Mouse (Mus musculus): Measurements from ENCODE around the gene Ptprf.

Gene Ptprf

GRCm38 (mm10) chr4:118216726-118217595, 74.2 kb downstream of the Ptprf start:
- DNase-seq (ENCODE audit: low read depth, low spot score): peak; percentile 54

GRCm38 (mm10) chr4:118214891-118215290, 76.3 kb downstream of the Ptprf start:
- no peak for DNase-seq (ENCODE audit: low read depth, low spot score)

DNA sequence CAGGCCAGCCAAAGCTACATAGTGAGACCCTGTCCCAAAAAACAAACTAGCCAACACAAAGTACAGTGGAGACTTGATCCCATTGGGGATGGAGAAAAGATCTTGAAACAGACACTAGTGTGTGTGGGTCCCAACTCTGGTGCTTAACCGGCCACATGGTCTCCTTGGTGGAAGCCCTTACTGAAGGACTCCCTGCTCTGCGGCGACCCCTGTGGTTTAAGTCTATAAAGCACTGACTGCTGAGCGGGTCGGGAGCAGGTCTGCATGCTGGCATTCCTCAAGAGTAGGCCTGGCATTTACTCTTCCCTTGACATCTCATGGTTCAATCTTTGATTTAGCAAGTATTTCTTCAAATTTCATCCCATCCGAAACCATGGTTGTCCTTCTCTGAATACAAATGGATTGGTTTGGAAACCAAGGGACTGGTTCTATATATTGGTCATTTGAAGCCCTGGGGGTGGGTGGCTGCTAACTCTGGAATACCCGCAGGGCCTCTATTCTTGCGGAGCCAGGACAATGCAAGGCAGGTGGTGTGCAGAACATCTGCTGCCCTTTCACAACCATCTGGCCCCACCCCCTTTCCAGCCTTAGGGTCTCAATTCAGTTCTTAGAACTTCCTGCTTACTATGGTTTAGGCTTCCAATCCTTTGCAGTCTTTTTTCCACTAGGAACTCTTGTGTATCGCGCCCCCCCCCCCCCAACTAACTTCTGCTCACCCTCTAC, 84.1 kb downstream of the Ptprf start:
- DNase-seq (ENCODE audit: low read depth, low spot score): no peak

DNA sequence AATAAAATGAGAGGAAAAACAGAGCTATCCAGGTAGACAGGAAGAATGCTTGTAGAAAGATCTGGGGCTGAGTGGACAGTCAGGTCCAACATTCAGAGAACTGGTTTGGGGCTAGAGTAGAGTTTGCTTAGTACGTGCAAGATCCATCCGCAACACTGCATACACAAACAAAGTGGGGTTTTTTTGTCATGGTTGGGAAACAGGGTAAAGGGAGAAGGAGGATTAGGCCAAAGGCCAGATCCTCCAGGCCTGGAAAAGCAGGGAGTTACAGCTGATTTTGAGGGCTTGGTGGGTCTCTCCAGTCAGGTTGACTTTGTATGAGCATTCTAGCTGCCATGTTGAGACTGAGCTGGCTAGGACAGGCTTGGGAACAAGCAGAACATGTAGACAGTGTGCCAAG, 85.3 kb downstream of the Ptprf start:
- DNase-seq (ENCODE audit: low read depth, low spot score): no peak

DNA sequence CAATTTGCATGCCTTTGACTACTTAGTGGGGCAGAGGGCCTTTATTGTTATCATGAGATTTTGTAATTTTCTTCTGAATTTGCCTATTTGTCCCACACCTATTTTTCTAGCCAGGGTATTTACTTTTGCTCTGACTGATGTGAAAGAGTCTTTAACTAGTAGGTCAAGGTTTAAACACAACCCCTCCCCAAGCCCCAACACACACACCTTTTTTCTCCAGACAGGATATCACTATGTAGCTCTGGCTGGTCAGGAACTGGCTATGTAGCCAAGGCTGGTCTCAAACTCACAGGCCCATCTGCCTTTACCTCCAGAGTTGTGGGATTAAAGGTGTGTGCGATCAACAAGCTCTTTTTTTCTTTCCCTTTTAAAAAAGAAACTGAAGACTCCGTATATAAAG, 92.1 kb downstream of the Ptprf start:
- DNase-seq (ENCODE audit: low read depth, low spot score): no peak

- DNase-seq (ENCODE audit: low read depth, low spot score): no peak
Measured at GRCm38 (mm10) chr4:118198606-118199005, 92.6 kb downstream of the Ptprf start.

- DNase-seq (ENCODE audit: low read depth, low spot score): no peak
Measured at GRCm38 (mm10) chr4:118196185-118196584, 95.0 kb downstream of the Ptprf start.

- no peak for DNase-seq (ENCODE audit: low read depth, low spot score)
Measured at GRCm38 (mm10) chr4:118180301-118181080, 110.7 kb downstream of the Ptprf start.

GRCm38 (mm10) chr4:118179467-118180300, 111.5 kb downstream of the Ptprf start, which contains the start of gene Kdm4a:
Gene Kdm4a, minus strand, starts transcription at chr4:118180043.
- peak; percentile 98 for DNase-seq (ENCODE audit: low read depth, low spot score)

DNA sequence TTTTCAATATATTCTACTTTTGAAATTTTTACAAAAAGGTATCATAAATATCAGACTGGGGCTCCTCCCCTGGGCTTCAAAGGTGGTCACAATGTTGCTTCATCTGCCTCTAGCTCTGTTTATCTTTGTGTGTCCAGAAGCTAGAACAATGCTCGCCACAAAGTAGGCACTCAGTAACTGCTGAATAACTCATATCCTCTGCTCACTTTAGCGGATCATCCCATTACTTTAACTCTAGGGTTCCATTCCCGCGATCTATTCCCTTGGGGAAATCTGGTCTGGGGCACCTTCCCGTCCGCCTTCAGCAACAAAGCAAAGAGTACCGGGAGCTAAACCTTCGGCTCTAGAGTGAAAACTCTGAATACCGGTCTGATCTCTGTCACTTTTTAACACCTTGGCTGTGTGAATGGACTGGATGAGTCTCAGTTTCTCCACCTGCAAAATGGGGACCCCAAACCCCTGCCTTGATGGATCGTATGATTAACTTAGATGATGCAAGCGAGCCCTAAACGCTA, 112.2 kb downstream of the Ptprf start:
- DNase-seq (ENCODE audit: low read depth, low spot score): no peak

- no peak for DNase-seq (ENCODE audit: low read depth, low spot score)
Measured at GRCm38 (mm10) chr4:118172461-118172860, 118.7 kb downstream of the Ptprf start.

GRCm38 (mm10) chr4:118171006-118171405, 120.2 kb downstream of the Ptprf start:
- peak; percentile 49 for DNase-seq (ENCODE audit: low read depth, low spot score)

GRCm38 (mm10) chr4:118162123-118162522, 129.1 kb downstream of the Ptprf start:
- peak; percentile 54 for DNase-seq (ENCODE audit: low read depth, low spot score)

Data from CD4-positive helper T cell, adult 2 months (primary cell).